Mouse (Mus musculus) heart, embryonic 11.5 days (tissue): ENCODE data around the gene Gdf5. TPM values are rescaled to one million over a fixed set of nuclear protein-coding genes. Genes with fewer than 3 reads are reported as not detected.

Source experiments
- ATAC-seq: fragments of 200-750 bp; cut with Nextera tagmentation; replicated peaks from 2 replicates; pipeline ENCODE4 v1.8.0; 2017; ENCODE audit warnings: moderate library complexity; ENCODE audit not compliant: insufficient number of reproducible peaks, low FRiP score, low TSS enrichment
- H3K27ac ChIP-seq: fragments of 300-500 bp; sonication (generic); 2 replicates; pipeline ENCODE4 v1.5.1; 2014; ENCODE audit warnings: mild to moderate bottlenecking, low read depth, low read length
- H3K27me3 ChIP-seq: fragments of 300-500 bp; sonication (generic); 2 replicates; pipeline ENCODE4 v1.6.1; 2014; ENCODE audit warnings: mild to moderate bottlenecking, low read length, mixed read lengths; ENCODE audit not compliant: control insufficient read depth, insufficient read depth
- H3K36me3 ChIP-seq: fragments of 300-500 bp; sonication (generic); 2 replicates; pipeline ENCODE4 v1.6.1; 2014; ENCODE audit warnings: mild to moderate bottlenecking, low read length, moderate library complexity, mixed read lengths; ENCODE audit not compliant: control insufficient read depth, insufficient read depth
- H3K4me1 ChIP-seq: fragments of 300-500 bp; sonication (generic); 2 replicates; pipeline ENCODE4 v1.6.1; 2014; ENCODE audit warnings: low read length; ENCODE audit not compliant: control insufficient read depth, insufficient read depth
- H3K4me2 ChIP-seq: fragments of 300-500 bp; sonication (generic); 2 replicates; pipeline ENCODE4 v1.6.1; 2014; ENCODE audit warnings: mild to moderate bottlenecking, moderate library complexity
- H3K4me3 ChIP-seq: fragments of 300-500 bp; sonication (generic); 2 replicates; pipeline ENCODE4 v1.5.1; 2014; ENCODE audit warnings: low read depth, low read length
- H3K9ac ChIP-seq: fragments of 300-500 bp; sonication (generic); 2 replicates; pipeline ENCODE4 v1.6.1; 2014; ENCODE audit warnings: mild to moderate bottlenecking, low read depth, low read length, moderate library complexity
- H3K9me3 ChIP-seq: fragments of 300-500 bp; sonication (generic); replicated peaks from 2 replicates; pipeline ENCODE4 v1.6.1; 2016; ENCODE audit warnings: low read length; ENCODE audit not compliant: control insufficient read depth
- WGBS: fragments of 180-500 bp; shearing (Covaris S2); extraction: QIAGEN DNeasy Blood & Tissue Kit; methylation state at CpG from one replicate; pipeline ENCODE4 v1.1.7; 2014; ENCODE audit not compliant: insufficient replicate concordance; 5-methylcytosine and 5-hydroxymethylcytosine counted together
- polyA plus RNA-seq: library from polyadenylated mRNA; unstranded; fragments of >200 nt; fragmentation: Nextera tagmentation; extraction: Ambion mirVana; gene quantifications from 2 replicates; pipeline ENCODE4 v1.2.1, GENCODE M21; 2014

Gdf5 gene
- polyA plus RNA-seq, 1 experiment from 2014 or later, result 0.36 TPM

- Histone ChIP-seq H3K4me3 (no peak overlapping the region), H3K27ac (no peak overlapping the region), H3K36me3 (peaks cover 52% of the 10 kb centered on the region), H3K4me1 (no peaks in the 10 kb centered on the region), H3K4me2 (no peak overlapping the region), H3K9ac (no peak overlapping the region), H3K27me3 (no peaks in the 10 kb centered on the region), H3K9me3 (no peaks in the 10 kb centered on the region)
- 70% methylated on average over 6 of the region's 6 CpGs for WGBS
- no peak for ATAC-seq
Observed at GRCm38 (mm10) chr2:155973348-155973747, 28.2 kb upstream of the Gdf5 start.

GRCm38 (mm10) chr2:155962991-155963390 lies 17.8 kb upstream of the Gdf5 start:
- Histone ChIP-seq H3K4me2 (no peak overlapping the region), H3K4me1 (no peaks in the 10 kb centered on the region), H3K27ac (no peak overlapping the region), H3K36me3 (peaks cover 25% of the 10 kb centered on the region), H3K4me3 (no peak overlapping the region), H3K27me3 (no peaks in the 10 kb centered on the region), H3K9me3 (no peaks in the 10 kb centered on the region), H3K9ac (no peak overlapping the region)
- WGBS, result 44% methylated on average over 1 of the region's 1 CpGs
- ATAC-seq, result no peak

GRCm38 (mm10) chr2:155961862-155962261 lies 16.7 kb upstream of the Gdf5 start:
- no peak overlapping the region for H3K9ac ChIP-seq
- no peak overlapping the region for H3K27ac ChIP-seq
- no peak overlapping the region for H3K4me3 ChIP-seq
- WGBS, result 83% methylated on average over 10 of the region's 10 CpGs
- ATAC-seq, result no peak
- no peaks in the 10 kb centered on the region for H3K9me3 ChIP-seq
- H3K4me2 ChIP-seq, result no peak overlapping the region
- H3K4me1 ChIP-seq, result no peaks in the 10 kb centered on the region
- no peaks in the 10 kb centered on the region for H3K27me3 ChIP-seq
- H3K36me3 ChIP-seq, result peaks cover 16% of the 10 kb centered on the region; the same call in 1 of the 2 replicates

DNA sequence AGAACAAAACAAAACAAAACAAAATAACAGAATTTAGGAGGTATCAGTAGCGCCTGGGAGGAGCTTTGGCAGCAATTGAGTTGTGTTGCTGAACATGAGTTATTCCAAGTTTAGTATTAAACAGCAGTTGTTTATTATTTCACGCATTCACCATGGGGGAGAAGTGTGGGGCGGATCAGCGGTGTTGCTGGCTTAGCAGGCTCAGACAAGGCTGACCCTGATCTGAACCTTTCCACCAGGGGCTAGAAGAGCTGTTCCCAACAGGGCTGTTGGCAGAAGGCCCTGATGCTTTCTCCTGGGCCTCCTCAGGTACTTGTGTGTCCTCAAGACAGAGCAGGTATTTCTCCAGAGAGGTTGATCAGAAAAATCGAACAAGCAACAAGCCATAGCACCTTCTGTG lies 14.8 kb upstream of the Gdf5 start:
- no peak for ATAC-seq
- H3K4me3 ChIP-seq, result no peak overlapping the region
- no peak overlapping the region for H3K9ac ChIP-seq
- H3K4me1 ChIP-seq, result no peaks in the 10 kb centered on the region
- peaks cover 12% of the 10 kb centered on the region; the same call in 1 of the 2 replicates for H3K36me3 ChIP-seq
- no peaks in the 10 kb centered on the region for H3K27me3 ChIP-seq
- H3K9me3 ChIP-seq, result no peaks in the 10 kb centered on the region
- WGBS, result 87% methylated on average over 5 of the region's 5 CpGs
- no peak overlapping the region for H3K27ac ChIP-seq
- no peak overlapping the region for H3K4me2 ChIP-seq

- peak within 1 kb of the TSS; percentile 86 for H3K27ac ChIP-seq
- no peaks in the 10 kb centered on the region for H3K9me3 ChIP-seq
- H3K4me3 ChIP-seq, result peak within 1 kb of the TSS; percentile 93
- H3K36me3 ChIP-seq, result no peaks in the 10 kb centered on the region
- under 1% methylated on average over 58 of the region's 59 CpGs for WGBS
- 0 out of 2 replicates have a peak, but pooled peaks cover 3% of the 10 kb centered on the region for H3K27me3 ChIP-seq
- H3K4me1 ChIP-seq, result no peaks in the 10 kb centered on the region
- H3K9ac ChIP-seq, result peak within 1 kb of the TSS; percentile 99
- ATAC-seq, result peak; percentile 97
- H3K4me2 ChIP-seq, result peak within 1 kb of the TSS; percentile 76
Observed at GRCm38 (mm10) chr2:155956134-155957059, 11.2 kb upstream of the Gdf5 start, which contains the start of gene Cep250. Gene Cep250, plus strand, starts transcription at chr2:155956458.

DNA sequence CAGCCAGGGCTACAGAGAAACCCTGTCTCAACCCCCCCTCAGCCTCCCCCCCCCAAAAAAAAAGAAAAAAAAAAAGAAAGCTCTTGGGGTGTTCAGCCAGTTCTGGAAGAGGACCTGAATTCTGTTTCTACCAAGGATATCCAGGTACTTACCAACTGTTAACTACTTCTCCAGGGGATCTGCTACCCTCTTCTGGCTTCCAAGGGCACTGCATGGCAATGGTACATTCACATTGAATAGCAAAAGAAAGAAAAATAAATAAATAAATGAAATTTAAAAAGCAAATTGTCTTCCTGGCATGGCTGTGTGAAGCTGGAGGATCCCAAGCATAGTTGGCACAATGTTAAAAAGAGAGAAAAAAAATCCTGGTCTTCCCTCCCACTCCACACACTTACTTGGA lies 6.8 kb upstream of the Gdf5 start:
- ATAC-seq, result no peak
- no peaks in the 10 kb centered on the region for H3K9me3 ChIP-seq
- H3K9ac ChIP-seq, result no peak overlapping the region

GRCm38 (mm10) chr2:155949362-155949761 lies 4.2 kb upstream of the Gdf5 start:
- WGBS, result 34% methylated on average over 6 of the region's 6 CpGs

More for the DNA sequence above, 6.8 kb upstream of the Gdf5 start:
- Histone ChIP-seq H3K27ac (no peak overlapping the region), H3K27me3 (peaks cover 11% of the 10 kb centered on the region), H3K4me3 (no peak overlapping the region), H3K36me3 (no peaks in the 10 kb centered on the region), H3K4me2 (no peak overlapping the region), H3K4me1 (no peaks in the 10 kb centered on the region)

GRCm38 (mm10) chr2:155947390-155948002 lies 2.3 kb upstream of the Gdf5 start:
- Histone ChIP-seq H3K9me3 (no peaks in the 10 kb centered on the region), H3K9ac (no peak overlapping the region), H3K27ac (no peak overlapping the region), H3K4me3 (no peak overlapping the region), H3K4me2 (no peak overlapping the region), H3K27me3 (peaks cover 15% of the 10 kb centered on the region), H3K4me1 (0 out of 2 replicates have a peak, but pooled peaks cover 5% of the 10 kb centered on the region), H3K36me3 (no peaks in the 10 kb centered on the region)
- ATAC-seq, result no peak
- 60% methylated on average over 5 of the region's 5 CpGs for WGBS

More at GRCm38 (mm10) chr2:155949362-155949761, 4.2 kb upstream of the Gdf5 start:
- H3K27me3 ChIP-seq, result peaks cover 14% of the 10 kb centered on the region
- H3K4me1 ChIP-seq, result no peaks in the 10 kb centered on the region
- ATAC-seq, result no peak
- no peak overlapping the region for H3K9ac ChIP-seq
- no peaks in the 10 kb centered on the region for H3K9me3 ChIP-seq
- no peak overlapping the region for H3K4me3 ChIP-seq
- H3K27ac ChIP-seq, result no peak overlapping the region
- no peak overlapping the region for H3K4me2 ChIP-seq
- H3K36me3 ChIP-seq, result no peaks in the 10 kb centered on the region
